Mouse (Mus musculus) left cerebral cortex, adult 6 months (tissue): Measurements from ENCODE around the gene Vmn1r12. TPM values are rescaled to one million over a fixed set of nuclear protein-coding genes. Genes with fewer than 3 reads are reported as not detected.

ENCODE experiments used
- long read RNA-seq, 2 experiments: library from polyadenylated mRNA; unstranded; transcript quantifications; one replicate each; pipeline ENCODE4 v2.0.0; 2019 to 2020
- polyA plus RNA-seq: library from polyadenylated mRNA; unstranded; fragments of <200 nt; fragmentation: Nextera tagmentation; gene quantifications from 2 replicates; pipeline ENCODE4 v1.2.3, GENCODE M21; 2021

Gene Vmn1r12
- not detected in 2 replicates for polyA plus RNA-seq
- long read RNA-seq, experiment 1 = 0 reads
- long read RNA-seq, experiment 2 = 0 reads

GRCm38 (mm10) chr6:57156619-57157018, at the start of gene Vmn1r12:
Vmn1r12 (plus strand) TSS chr6:57156919.

GRCm38 (mm10) chr6:57109154-57109553, 47.6 kb upstream of the Vmn1r12 start, which contains the start of gene Vmn1r10:
Vmn1r10 (plus strand) TSS chr6:57109454.

GRCm38 (mm10) chr6:57133155-57133554, 23.6 kb upstream of the Vmn1r12 start, which contains the start of gene Vmn1r11:
Vmn1r11 (plus strand) TSS chr6:57133455.

GRCm38 (mm10) chr6:57202990-57203389, 46.3 kb downstream of the Vmn1r12 start, which contains the start of gene Vmn1r13:
Vmn1r13 (plus strand) TSS chr6:57203290.

Other genes with a start within 250 kb of the Vmn1r12 start
- gene Nt5c3, start 233.0 kb upstream of the Vmn1r12 start, polyA plus RNA-seq = 116 and 128 TPM in 2 replicates
- gene Vmn1r4, start 232.9 kb upstream of the Vmn1r12 start, polyA plus RNA-seq = 0.09 and 0.29 TPM in 2 replicates
- not detected in 2 replicates for gene Vmn1r5, start 186.6 kb upstream of the Vmn1r12 start, polyA plus RNA-seq
- not detected in 2 replicates for gene Vmn1r6, start 159.7 kb upstream of the Vmn1r12 start, polyA plus RNA-seq
- not detected in 2 replicates for gene Vmn1r7, start 131.6 kb upstream of the Vmn1r12 start, polyA plus RNA-seq
- not detected in 2 replicates for gene Vmn1r8, start 124.6 kb upstream of the Vmn1r12 start, polyA plus RNA-seq
- gene Vmn1r9, start 90.1 kb upstream of the Vmn1r12 start, polyA plus RNA-seq = not detected in 2 replicates
- not detected in 2 replicates for gene Vmn1r10, start 47.5 kb upstream of the Vmn1r12 start, polyA plus RNA-seq
- not detected in 2 replicates for gene Vmn1r11, start 23.5 kb upstream of the Vmn1r12 start, polyA plus RNA-seq
- gene Vmn1r13, start 46.4 kb downstream of the Vmn1r12 start, polyA plus RNA-seq = not detected in 2 replicates
- gene Vmn1r14, start 74.8 kb downstream of the Vmn1r12 start, polyA plus RNA-seq = not detected in 2 replicates
- not detected in 2 replicates for gene Vmn1r15, start 101.0 kb downstream of the Vmn1r12 start, polyA plus RNA-seq
- gene Vmn1r16, start 172.6 kb downstream of the Vmn1r12 start, polyA plus RNA-seq = not detected in 2 replicates
- gene Vmn1r17, start 206.8 kb downstream of the Vmn1r12 start, polyA plus RNA-seq = not detected in 2 replicates
- not detected in 2 replicates for gene Vmn1r18, start 238.9 kb downstream of the Vmn1r12 start, polyA plus RNA-seq
- not detected in 2 replicates for gene Vmn1r19, start 246.9 kb downstream of the Vmn1r12 start, polyA plus RNA-seq